Mouse (Mus musculus): ENCODE measurements around the gene Tfcp2l1. TPM values are rescaled to one million over a fixed set of nuclear protein-coding genes. Genes with fewer than 3 reads are reported as not detected.

The Tfcp2l1 gene
- total RNA-seq, 2 experiments from 2014 or later = 0.83 to 0.95 TPM

Other genes with a start within 250 kb of the Tfcp2l1 start
- 100 to 1,000 TPM; 340 to 344 TPM for gene Clasp1, start 238.9 kb upstream of the Tfcp2l1 start, total RNA-seq (2021)